ENCODE assay signal across 8 mouse cellular contexts in genomic region chr13:21276551-21276950, GRCm38 (mm10). TPM values are rescaled to one million over a fixed set of nuclear protein-coding genes. Genes with fewer than 3 reads are reported as not detected.
DNase-seq lines count a peak whose midpoint lies in the region; ATAC-seq lines count a peak whose summit lies in the region.

No protein-coding gene starts in this region.

- peak overlapping the region; percentile 63 for H3K4me3 ChIP-seq in neural tube, embryonic 11.5 days (ENCODE audit: low read depth, low read length)
- peak overlapping the region; percentile 63 for H3K4me3 ChIP-seq in liver, embryonic 12.5 days
- H3K4me3 ChIP-seq in stomach, embryonic 16.5 days (replicated peaks; ENCODE audit: low read length) = peak overlapping the region; percentile 63

- H3K9ac ChIP-seq in neural tube, embryonic 11.5 days (ENCODE audit: low read length) = peak overlapping the region; percentile 69
- peak overlapping the region; percentile 58 for H3K9ac ChIP-seq in liver, embryonic 12.5 days
- peak overlapping the region; percentile 60 for H3K9ac ChIP-seq in stomach, embryonic 16.5 days (ENCODE audit: low read length)

- peak; percentile 22 to 24 for DNase-seq in cerebellum, postnatal 14 days
- no peak for DNase-seq in cerebellum, adult 9-10 months
- DNase-seq in neural tube, embryonic 11.5 days (ENCODE audit: low spot score) = peak; percentile 30
- DNase-seq in neural tube, embryonic 10.5 days (ENCODE audit: extremely low spot score, low spot score) = no peak
- DNase-seq in layer of hippocampus, postnatal 10 days (ENCODE audit: low spot score in 2 of 2) = no peak
- no peak for DNase-seq in right cerebral cortex, adult 18-20 months

- ATAC-seq in neural tube, embryonic 11.5 days (ENCODE audit: insufficient read depth, low FRiP score, low TSS enrichment) = no peak
- 0 out of 2 replicates have a peak, but pooled peaks have one; percentile 3 for ATAC-seq in liver, embryonic 12.5 days
- ATAC-seq in stomach, embryonic 16.5 days (ENCODE audit: insufficient read depth, low FRiP score) = no peak

- no peaks in the 10 kb centered on the region for H3K4me1 ChIP-seq in neural tube, embryonic 11.5 days (ENCODE audit: control insufficient read depth, insufficient read depth, low read length)
- H3K4me1 ChIP-seq in liver, embryonic 12.5 days = peaks cover 36% of the 10 kb centered on the region
- peaks cover 7% of the 10 kb centered on the region; the same call in 1 of the 2 replicates for H3K4me1 ChIP-seq in stomach, embryonic 16.5 days (ENCODE audit: control insufficient read depth, insufficient read depth, low read length)

- H3K27ac ChIP-seq in neural tube, embryonic 11.5 days (ENCODE audit: low read depth, low read length) = no peak overlapping the region
- no peak overlapping the region for H3K27ac ChIP-seq in liver, embryonic 12.5 days
- H3K27ac ChIP-seq in stomach, embryonic 16.5 days (ENCODE audit: low read length) = no peak overlapping the region

- no peaks in the 10 kb centered on the region for H3K36me3 ChIP-seq in neural tube, embryonic 11.5 days (ENCODE audit: control insufficient read depth, insufficient read depth, low read length)
- H3K36me3 ChIP-seq in liver, embryonic 12.5 days = no peaks in the 10 kb centered on the region
- no peaks in the 10 kb centered on the region for H3K36me3 ChIP-seq in stomach, embryonic 16.5 days (ENCODE audit: control insufficient read depth, insufficient read depth, low read length)

- no peaks in the 10 kb centered on the region for H3K27me3 ChIP-seq in neural tube, embryonic 11.5 days (ENCODE audit: control insufficient read depth, insufficient read depth, low read length)
- peaks cover 20% of the 10 kb centered on the region for H3K27me3 ChIP-seq in liver, embryonic 12.5 days (replicated peaks)
- H3K27me3 ChIP-seq in stomach, embryonic 16.5 days (ENCODE audit: control insufficient read depth, insufficient read depth, low read length) = no peaks in the 10 kb centered on the region

- under 1% methylated on average over 9 of the region's 9 CpGs for WGBS in neural tube, embryonic 11.5 days
- WGBS in liver, embryonic 12.5 days (ENCODE audit: insufficient replicate concordance) = 0% methylated on average over 9 of the region's 9 CpGs
- WGBS in stomach, embryonic 16.5 days = 2% methylated on average over 9 of the region's 9 CpGs

- no peaks in the 10 kb centered on the region for H3K9me3 ChIP-seq in neural tube, embryonic 11.5 days (ENCODE audit: control insufficient read depth, low read length)
- no peaks in the 10 kb centered on the region for H3K9me3 ChIP-seq in liver, embryonic 12.5 days (replicated peaks)
- H3K9me3 ChIP-seq in stomach, embryonic 16.5 days (replicated peaks; ENCODE audit: control insufficient read depth, low read length) = no peaks in the 10 kb centered on the region

- peak overlapping the region; percentile 63 for H3K4me2 ChIP-seq in neural tube, embryonic 11.5 days (ENCODE audit: low read depth)
- peak overlapping the region; percentile 87 for H3K4me2 ChIP-seq in liver, embryonic 12.5 days
- H3K4me2 ChIP-seq in stomach, embryonic 16.5 days (ENCODE audit: low read depth, low read length) = peak overlapping the region; percentile 90

RNA-seq across cellular contexts. Expression of gene Gpx5, which starts 16.0 kb away (rescaled TPM):
- polyA plus RNA-seq in neural tube, embryonic 11.5 days (2014; fragmentation: Nextera tagmentation; extraction: Ambion mirVana) = not detected in 2 replicates
- polyA plus RNA-seq in liver, embryonic 12.5 days (2016; fragmentation: Nextera tagmentation; extraction: Ambion mirVana) = not detected in 2 replicates
- not detected in 2 replicates for polyA plus RNA-seq in stomach, embryonic 16.5 days (2015; fragmentation: Nextera tagmentation; extraction: Ambion mirVana)
- not detected for total RNA-seq in layer of hippocampus, postnatal 10 days (2021)

RNA-seq across cellular contexts. Expression of gene Gpx6, which starts 35.4 kb away (rescaled TPM):
- polyA plus RNA-seq in neural tube, embryonic 11.5 days (2014; fragmentation: Nextera tagmentation; extraction: Ambion mirVana) = 0.30 TPM in 1 of 2 replicates, not detected in the other
- not detected in 2 replicates for polyA plus RNA-seq in liver, embryonic 12.5 days (2016; fragmentation: Nextera tagmentation; extraction: Ambion mirVana)
- polyA plus RNA-seq in stomach, embryonic 16.5 days (2015; fragmentation: Nextera tagmentation; extraction: Ambion mirVana) = not detected in 2 replicates
- total RNA-seq in layer of hippocampus, postnatal 10 days (2021) = not detected

Comparison
In these comparisons a context has a peak if more than half of its experiments do, and no peak if none do; other contexts are left out.
1. DNase-seq: peak in cerebellum, postnatal 14 days (2 of 2) and neural tube, embryonic 11.5 days (single experiment); none in cerebellum, adult 9-10 months (single experiment), neural tube, embryonic 10.5 days (single experiment), layer of hippocampus, postnatal 10 days (0 of 2) and right cerebral cortex, adult 18-20 months (single experiment).
2. Peak in every context shown above with its lines, with median percentiles within 50 percentile points of each other: H3K4me2 ChIP-seq, H3K4me3 ChIP-seq and H3K9ac ChIP-seq.